Mouse (Mus musculus): Measurements from ENCODE around the gene Epb41l4b. TPM values are rescaled to one million over a fixed set of nuclear protein-coding genes. Genes with fewer than 3 reads are reported as not detected.

The Epb41l4b gene
- polyA plus RNA-seq, 1 experiment from 2014 or later = 5.2 TPM

GRCm38 (mm10) chr4:57129718-57130515 lies 13.3 kb downstream of the Epb41l4b start:
- no peak for ATAC-seq (ENCODE audit: insufficient number of reproducible peaks, low FRiP score, low TSS enrichment, low read depth)
- WGBS = 71% methylated on average over 11 of the region's 11 CpGs
- H3K27ac ChIP-seq (replicated peaks) = no peak overlapping the region
- H3K9ac ChIP-seq = no peak overlapping the region
- H3K27me3 ChIP-seq = no peaks in the 10 kb centered on the region
- no peak overlapping the region for H3K4me3 ChIP-seq (replicated peaks)
- no peaks in the 10 kb centered on the region for H3K9me3 ChIP-seq (replicated peaks)
- H3K36me3 ChIP-seq = no peaks in the 10 kb centered on the region
- H3K4me2 ChIP-seq (replicated peaks) = no peak overlapping the region
- H3K4me1 ChIP-seq = no peaks in the 10 kb centered on the region

GRCm38 (mm10) chr4:57123003-57123402 lies 20.2 kb downstream of the Epb41l4b start:
- Histone ChIP-seq H3K27me3 (no peaks in the 10 kb centered on the region), H3K4me2 (replicated peaks) (no peak overlapping the region), H3K4me1 (0 out of 2 replicates have a peak, but pooled peaks cover 5% of the 10 kb centered on the region), H3K9me3 (replicated peaks) (no peaks in the 10 kb centered on the region), H3K9ac (no peak overlapping the region), H3K36me3 (no peaks in the 10 kb centered on the region), H3K4me3 (replicated peaks) (no peak overlapping the region), H3K27ac (replicated peaks) (no peak overlapping the region)
- no peak for ATAC-seq (ENCODE audit: insufficient number of reproducible peaks, low FRiP score, low TSS enrichment, low read depth)
- whole genome bisulfite sequencing = 60% methylated on average over 11 of the region's 11 CpGs

- no peak for ATAC-seq (ENCODE audit: insufficient number of reproducible peaks, low FRiP score, low TSS enrichment, low read depth)
- H3K4me3 ChIP-seq (replicated peaks) = no peak overlapping the region
- H3K9me3 ChIP-seq (replicated peaks) = no peaks in the 10 kb centered on the region
- H3K4me1 ChIP-seq = 0 out of 2 replicates have a peak, but pooled peaks cover 5% of the 10 kb centered on the region
- H3K4me2 ChIP-seq (replicated peaks) = no peak overlapping the region
- H3K9ac ChIP-seq = no peak overlapping the region
- no peaks in the 10 kb centered on the region for H3K27me3 ChIP-seq
- H3K36me3 ChIP-seq = no peaks in the 10 kb centered on the region
- H3K27ac ChIP-seq (replicated peaks) = no peak overlapping the region
- WGBS = 80% methylated on average over 3 of the region's 3 CpGs
Measured at GRCm38 (mm10) chr4:57122166-57122565, 21.1 kb downstream of the Epb41l4b start.

- ATAC-seq (ENCODE audit: insufficient number of reproducible peaks, low FRiP score, low TSS enrichment, low read depth) = no peak
- H3K4me1 ChIP-seq = 0 out of 2 replicates have a peak, but pooled peaks cover 8% of the 10 kb centered on the region
- no peaks in the 10 kb centered on the region for H3K27me3 ChIP-seq
- no peak overlapping the region for H3K4me2 ChIP-seq (replicated peaks)
- H3K9me3 ChIP-seq (replicated peaks) = no peaks in the 10 kb centered on the region
- H3K36me3 ChIP-seq = no peaks in the 10 kb centered on the region
- no peak overlapping the region for H3K9ac ChIP-seq
- 52% methylated on average over 2 of the region's 2 CpGs for WGBS
- H3K27ac ChIP-seq (replicated peaks) = no peak overlapping the region
- no peak overlapping the region for H3K4me3 ChIP-seq (replicated peaks)
Measured at GRCm38 (mm10) chr4:57120563-57120962, 22.7 kb downstream of the Epb41l4b start.

- H3K27ac ChIP-seq (replicated peaks) = no peak overlapping the region
- peaks cover 14% of the 10 kb centered on the region for H3K4me1 ChIP-seq
- ATAC-seq (ENCODE audit: insufficient number of reproducible peaks, low FRiP score, low TSS enrichment, low read depth) = no peak
- 88% methylated on average over 6 of the region's 6 CpGs for WGBS
- no peak overlapping the region for H3K4me3 ChIP-seq (replicated peaks)
- no peaks in the 10 kb centered on the region for H3K27me3 ChIP-seq
- H3K9ac ChIP-seq = no peak overlapping the region
- H3K9me3 ChIP-seq (replicated peaks) = no peaks in the 10 kb centered on the region
- H3K4me2 ChIP-seq (replicated peaks) = no peak overlapping the region
- no peaks in the 10 kb centered on the region for H3K36me3 ChIP-seq
Measured at GRCm38 (mm10) chr4:57119976-57120375, 23.3 kb downstream of the Epb41l4b start.

- H3K9me3 ChIP-seq (replicated peaks) = no peaks in the 10 kb centered on the region
- no peaks in the 10 kb centered on the region for H3K36me3 ChIP-seq
- H3K4me1 ChIP-seq = peaks cover 21% of the 10 kb centered on the region
- no peak overlapping the region for H3K4me3 ChIP-seq (replicated peaks)
- no peak for ATAC-seq (ENCODE audit: insufficient number of reproducible peaks, low FRiP score, low TSS enrichment, low read depth)
- H3K27ac ChIP-seq (replicated peaks) = no peak overlapping the region
- 78% methylated on average over 3 of the region's 3 CpGs for WGBS
- H3K9ac ChIP-seq = no peak overlapping the region
- no peaks in the 10 kb centered on the region for H3K27me3 ChIP-seq
- no peak overlapping the region for H3K4me2 ChIP-seq (replicated peaks)
Measured at GRCm38 (mm10) chr4:57118883-57119282, 24.4 kb downstream of the Epb41l4b start.

GRCm38 (mm10) chr4:57116278-57116677 lies 27.0 kb downstream of the Epb41l4b start:
- 88% methylated on average over 6 of the region's 6 CpGs for WGBS
- no peaks in the 10 kb centered on the region for H3K27me3 ChIP-seq
- no peaks in the 10 kb centered on the region for H3K9me3 ChIP-seq (replicated peaks)
- no peaks in the 10 kb centered on the region for H3K36me3 ChIP-seq
- no peak overlapping the region for H3K4me2 ChIP-seq (replicated peaks)
- H3K27ac ChIP-seq (replicated peaks) = no peak overlapping the region
- no peak overlapping the region for H3K4me3 ChIP-seq (replicated peaks)
- H3K9ac ChIP-seq = no peak overlapping the region
- ATAC-seq (ENCODE audit: insufficient number of reproducible peaks, low FRiP score, low TSS enrichment, low read depth) = no peak
- H3K4me1 ChIP-seq = peaks cover 19% of the 10 kb centered on the region

GRCm38 (mm10) chr4:57114617-57115592 lies 28.3 kb downstream of the Epb41l4b start:
- H3K27ac ChIP-seq (replicated peaks) = peak overlapping the region; percentile 60; the same call in 1 of the 2 replicates
- ATAC-seq (ENCODE audit: insufficient number of reproducible peaks, low FRiP score, low TSS enrichment, low read depth) = peak; percentile 55; the same call in 1 of the 2 replicates

GRCm38 (mm10) chr4:57113472-57114216 lies 29.6 kb downstream of the Epb41l4b start:
- H3K27me3 ChIP-seq = no peaks in the 10 kb centered on the region
- WGBS = 46% methylated on average over 7 of the region's 7 CpGs
- H3K4me1 ChIP-seq = peaks cover 19% of the 10 kb centered on the region
- H3K27ac ChIP-seq (replicated peaks) = no peak overlapping the region
- H3K9me3 ChIP-seq (replicated peaks) = no peaks in the 10 kb centered on the region
- no peak overlapping the region for H3K9ac ChIP-seq
- H3K4me2 ChIP-seq (replicated peaks) = no peak overlapping the region
- no peaks in the 10 kb centered on the region for H3K36me3 ChIP-seq
- H3K4me3 ChIP-seq (replicated peaks) = no peak overlapping the region
- ATAC-seq (ENCODE audit: insufficient number of reproducible peaks, low FRiP score, low TSS enrichment, low read depth) = no peak

More at GRCm38 (mm10) chr4:57114617-57115592, 28.3 kb downstream of the Epb41l4b start:
- Histone ChIP-seq H3K4me3 (replicated peaks) (no peak overlapping the region), H3K9ac (no peak overlapping the region), H3K27me3 (no peaks in the 10 kb centered on the region), H3K4me2 (replicated peaks) (peak overlapping the region; percentile 21; the same call in 1 of the 2 replicates), H3K4me1 (peaks cover 19% of the 10 kb centered on the region), H3K36me3 (no peaks in the 10 kb centered on the region), H3K9me3 (replicated peaks) (no peaks in the 10 kb centered on the region)
- 34% methylated on average over 19 of the region's 19 CpGs for WGBS

- Histone ChIP-seq H3K4me2 (replicated peaks) (no peak overlapping the region), H3K27me3 (no peaks in the 10 kb centered on the region), H3K9ac (no peak overlapping the region), H3K27ac (replicated peaks) (no peak overlapping the region), H3K9me3 (replicated peaks) (no peaks in the 10 kb centered on the region), H3K4me3 (replicated peaks) (no peak overlapping the region), H3K4me1 (peaks cover 19% of the 10 kb centered on the region), H3K36me3 (no peaks in the 10 kb centered on the region)
- no peak for ATAC-seq (ENCODE audit: insufficient number of reproducible peaks, low FRiP score, low TSS enrichment, low read depth)
- 82% methylated on average over 11 of the region's 11 CpGs for WGBS
Measured at GRCm38 (mm10) chr4:57111992-57112540, 31.2 kb downstream of the Epb41l4b start.
